Comparison of ENCODE assay signal across 8 mouse cellular contexts in the genomic region with DNA sequence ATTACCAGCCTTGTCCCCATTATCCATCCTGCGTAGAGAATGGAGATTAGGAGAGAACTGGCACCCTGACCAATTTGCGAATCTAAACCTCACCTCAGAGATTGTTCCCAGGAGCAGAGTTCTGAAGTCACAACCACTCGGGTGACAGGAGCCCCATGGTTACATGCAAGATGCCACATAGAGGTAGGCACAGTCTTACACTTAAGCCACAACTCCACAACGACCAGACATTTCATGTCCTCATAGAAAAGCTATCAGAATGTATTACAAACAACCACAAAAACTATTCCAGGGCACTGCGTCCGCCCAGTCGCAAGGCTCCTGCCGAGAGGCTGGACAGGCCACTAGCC. TPM values are rescaled to one million over a fixed set of nuclear protein-coding genes. Genes with fewer than 3 reads are reported as not detected.
A peak's percentile ranks its signal among the peaks of the same experiment; 100 is the strongest.
DNase-seq lines count a peak whose midpoint lies in the region; ATAC-seq and TF ChIP-seq lines count a peak whose summit lies in the region.

No protein-coding gene starts in this region.

- H3K9ac ChIP-seq in heart, embryonic 15.5 days, result peak overlapping the region; percentile 94
- H3K9ac ChIP-seq in hindbrain, embryonic 11.5 days (ENCODE audit: low read depth, low read length), result peak overlapping the region; percentile 88
- peak overlapping the region; percentile 87 for H3K9ac ChIP-seq in midbrain, embryonic 12.5 days (replicated peaks)

- intact Hi-C loops in left cerebral cortex, postnatal 4 days (cut with DNase I), result no loop called here

- TF ChIP-seq POLR2A in bone marrow, adult 2 months (IDR thresholded peaks at IDR 0.05; ENCODE audit: borderline replicate concordance, control insufficient read depth, low read depth, low read length), result no peak

- peaks cover 38% of the 10 kb centered on the region for H3K4me1 ChIP-seq in heart, embryonic 15.5 days (replicated peaks)
- no peaks in the 10 kb centered on the region; the same call in 1 of the 2 replicates for H3K4me1 ChIP-seq in bone marrow, adult 2 months (ENCODE audit: control insufficient read depth, insufficient read depth, low read length)
- no peaks in the 10 kb centered on the region for H3K4me1 ChIP-seq in hindbrain, embryonic 11.5 days (replicated peaks; ENCODE audit: control insufficient read depth, insufficient read depth, low read length)
- peaks cover 19% of the 10 kb centered on the region for H3K4me1 ChIP-seq in midbrain, embryonic 12.5 days

- ATAC-seq in heart, embryonic 15.5 days (replicated peaks; ENCODE audit: insufficient number of reproducible peaks, insufficient read depth, low FRiP score, low read depth), result no peak; the same call in 1 of the 2 replicates
- no peak; the same call in 1 of the 2 replicates for ATAC-seq in hindbrain, embryonic 11.5 days (ENCODE audit: low FRiP score)
- no peak for ATAC-seq in midbrain, embryonic 12.5 days (ENCODE audit: low FRiP score, low read depth)

- peak overlapping the region; percentile 80 for H3K4me3 ChIP-seq in heart, embryonic 15.5 days
- peak overlapping the region; percentile 89 for H3K4me3 ChIP-seq in bone marrow, adult 2 months (replicated peaks; ENCODE audit: control insufficient read depth, low read depth, low read length)
- H3K4me3 ChIP-seq in hindbrain, embryonic 11.5 days (ENCODE audit: low read depth, low read length), result peak overlapping the region; percentile 76
- peak overlapping the region; percentile 86 for H3K4me3 ChIP-seq in midbrain, embryonic 12.5 days

- no peak for DNase-seq in heart, adult 18-20 months
- DNase-seq in hindbrain, embryonic 11.5 days (ENCODE audit: low spot score), result no peak
- DNase-seq in left cerebral cortex, postnatal 4 days, result no peak
- DNase-seq in cerebellum, postnatal 10 days, result no peak
- DNase-seq in urinary bladder, adult 2 months (ENCODE audit: low spot score), result no peak

- no peak for TF ChIP-seq CTCF in bone marrow, adult 2 months (IDR thresholded peaks at IDR 0.05; ENCODE audit: control insufficient read depth, insufficient read depth, low read length)

- H3K27ac ChIP-seq in heart, embryonic 15.5 days, result peak overlapping the region; percentile 99
- H3K27ac ChIP-seq in bone marrow, adult 2 months (ENCODE audit: control insufficient read depth, insufficient read depth, low read depth, low read length, poor library complexity), result peak overlapping the region; percentile 95
- H3K27ac ChIP-seq in hindbrain, embryonic 11.5 days (ENCODE audit: low read depth, low read length), result peak overlapping the region; percentile 94
- H3K27ac ChIP-seq in midbrain, embryonic 12.5 days (replicated peaks), result peak overlapping the region; percentile 92

- H3K36me3 ChIP-seq in heart, embryonic 15.5 days, result peaks cover 24% of the 10 kb centered on the region
- H3K36me3 ChIP-seq in hindbrain, embryonic 11.5 days (ENCODE audit: control insufficient read depth, insufficient read depth, low read length), result peaks cover 12% of the 10 kb centered on the region
- peaks cover 23% of the 10 kb centered on the region for H3K36me3 ChIP-seq in midbrain, embryonic 12.5 days

- no peaks in the 10 kb centered on the region for H3K27me3 ChIP-seq in heart, embryonic 15.5 days
- H3K27me3 ChIP-seq in hindbrain, embryonic 11.5 days (ENCODE audit: control insufficient read depth, insufficient read depth, low read length), result no peaks in the 10 kb centered on the region
- H3K27me3 ChIP-seq in midbrain, embryonic 12.5 days, result no peaks in the 10 kb centered on the region

- H3K9me3 ChIP-seq in heart, embryonic 15.5 days (replicated peaks), result no peaks in the 10 kb centered on the region; the same call in 1 of the 2 replicates
- no peaks in the 10 kb centered on the region for H3K9me3 ChIP-seq in hindbrain, embryonic 11.5 days (ENCODE audit: control insufficient read depth, low read length)
- no peaks in the 10 kb centered on the region for H3K9me3 ChIP-seq in midbrain, embryonic 12.5 days

- H3K4me2 ChIP-seq in heart, embryonic 15.5 days, result peak overlapping the region; percentile 61
- peak overlapping the region; percentile 56 for H3K4me2 ChIP-seq in hindbrain, embryonic 11.5 days (replicated peaks; ENCODE audit: low read depth, low read length)
- peak overlapping the region; percentile 62 for H3K4me2 ChIP-seq in midbrain, embryonic 12.5 days (replicated peaks)

- 1% methylated on average over 8 of the region's 8 CpGs for WGBS in heart, embryonic 15.5 days
- WGBS in bone marrow, adult 2 months, result 2% methylated on average over 8 of the region's 8 CpGs
- 2% methylated on average over 8 of the region's 8 CpGs for WGBS in hindbrain, embryonic 11.5 days
- under 1% methylated on average over 8 of the region's 8 CpGs for WGBS in midbrain, embryonic 12.5 days

RNA-seq across cellular contexts. Expression of gene Zfp568, which starts 0.4 kb away (rescaled TPM):
- polyA plus RNA-seq in heart, embryonic 15.5 days (2015; fragmentation: Nextera tagmentation; extraction: Ambion mirVana), result 16.2 and 22.4 TPM in 2 replicates
- total RNA-seq in heart, adult 18-20 months (2021), result 10 to 100 TPM; 24.0 to 31.6 TPM
- polyA plus RNA-seq in bone marrow, adult 2 months (2011; ENCODE audit: insufficient read depth, insufficient read length, low replicate concordance, missing spikeins), result 2.6 and 11.8 TPM in 2 replicates
- 15.0 and 18.0 TPM in 2 replicates for polyA plus RNA-seq in hindbrain, embryonic 11.5 days (2014; fragmentation: Nextera tagmentation; extraction: Ambion mirVana)
- polyA plus RNA-seq in midbrain, embryonic 12.5 days (2016; fragmentation: Nextera tagmentation; extraction: Ambion mirVana), result 14.0 and 14.1 TPM in 2 replicates
- total RNA-seq in left cerebral cortex, postnatal 4 days (2021), result 1 to 10 TPM; 5.1 to 5.4 TPM
- polyA plus RNA-seq in urinary bladder, adult 2 months (2012; rRNA removed), result 8.7 and 9.0 TPM in 2 replicates

RNA-seq across cellular contexts. Expression of gene Zfp74, which starts 29.4 kb away (rescaled TPM):
- polyA plus RNA-seq in heart, embryonic 15.5 days (2015; fragmentation: Nextera tagmentation; extraction: Ambion mirVana), result 6.7 and 9.4 TPM in 2 replicates
- 1 to 10 TPM; 4.3 to 6.8 TPM for total RNA-seq in heart, adult 18-20 months (2021)
- polyA plus RNA-seq in bone marrow, adult 2 months (2011; ENCODE audit: insufficient read depth, insufficient read length, low replicate concordance, missing spikeins), result 1.2 and 3.2 TPM in 2 replicates
- 12.5 and 13.7 TPM in 2 replicates for polyA plus RNA-seq in hindbrain, embryonic 11.5 days (2014; fragmentation: Nextera tagmentation; extraction: Ambion mirVana)
- 14.7 and 18.7 TPM in 2 replicates for polyA plus RNA-seq in midbrain, embryonic 12.5 days (2016; fragmentation: Nextera tagmentation; extraction: Ambion mirVana)
- 10 to 100 TPM; 25.4 to 28.2 TPM for total RNA-seq in left cerebral cortex, postnatal 4 days (2021)
- 7.7 TPM in 2 replicates for polyA plus RNA-seq in urinary bladder, adult 2 months (2012; rRNA removed)
